Mouse (Mus musculus): ENCODE results near the gene Ppp1r1a. TPM values are rescaled to one million over a fixed set of nuclear protein-coding genes. Genes with fewer than 3 reads are reported as not detected.

The Ppp1r1a gene
- total and polyA plus RNA-seq, 2 experiments from 2014 or later = 109 to 206 TPM

DNA sequence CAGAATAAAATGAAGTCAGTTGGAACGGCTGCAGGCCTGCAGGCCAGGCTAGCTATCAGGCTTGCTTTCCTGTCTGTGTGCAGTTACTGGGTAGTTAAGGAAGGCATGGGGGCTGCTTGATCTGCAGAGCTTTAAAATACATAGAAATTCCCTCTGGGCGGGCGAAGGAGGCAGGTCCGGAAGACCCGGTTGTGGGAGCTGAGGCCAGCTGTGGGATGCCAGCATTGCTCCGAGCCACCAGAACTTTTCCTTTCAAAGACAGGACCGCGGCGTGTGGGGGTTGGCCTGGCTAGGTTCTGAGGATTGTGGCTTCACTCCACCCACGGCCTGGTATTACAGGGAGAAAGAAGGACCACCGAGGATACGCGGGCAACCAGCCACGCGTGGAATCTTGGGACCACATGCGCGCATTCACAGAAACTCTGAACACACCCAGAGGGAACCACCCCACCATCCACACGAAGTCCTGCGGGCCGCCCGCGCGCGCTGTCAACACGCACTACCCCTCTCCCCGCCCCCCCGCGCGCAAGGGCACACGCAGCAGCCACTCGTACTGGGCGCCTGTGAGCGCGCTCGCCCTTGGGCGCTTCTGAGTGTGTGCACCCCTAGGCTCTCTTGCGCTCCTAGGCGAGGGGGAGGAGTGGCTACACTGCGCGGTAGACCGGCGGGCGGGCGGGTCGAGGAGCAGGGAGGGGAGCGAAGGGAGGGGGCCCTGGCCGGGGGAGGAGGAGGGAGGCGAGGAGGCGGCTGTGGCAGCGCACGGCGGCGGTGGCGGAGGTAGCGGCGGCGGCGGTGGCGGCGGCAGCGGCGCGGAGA lies 35.2 kb downstream of the Ppp1r1a start, which contains the start of gene Pde1b:
Gene Pde1b (plus strand): TSS at position 600 of the 816 bp plus-strand sequence.
- H3K9me3 ChIP-seq (ENCODE audit: low read length) = no peaks in the 10 kb centered on the region
- 2% methylated on average over 57 of the region's 63 CpGs for WGBS
- no peaks in the 10 kb centered on the region; the same call in 1 of the 2 replicates for H3K27me3 ChIP-seq (ENCODE audit: insufficient read depth, low read length)
- DNase-seq (peak; percentile 71), ATAC-seq (peak; percentile 90)
- peak within 1 kb of the TSS; percentile 85 for H3K4me2 ChIP-seq (ENCODE audit: low read depth)
- peak within 1 kb of the TSS; percentile 72 for H3K27ac ChIP-seq (ENCODE audit: low read depth, low read length)
- peak within 1 kb of the TSS; percentile 76 for H3K9ac ChIP-seq
- no peak; the same call in 1 of the 2 replicates for TF ChIP-seq CTCF (IDR thresholded peaks at IDR 0.05; ENCODE audit: low read depth)
- peaks cover 5% of the 10 kb centered on the region; the same call in 1 of the 2 replicates for H3K4me1 ChIP-seq (ENCODE audit: insufficient read depth)
- H3K4me3 ChIP-seq (ENCODE audit: low read depth, low read length) = peak within 1 kb of the TSS; percentile 66
- H3K36me3 ChIP-seq (ENCODE audit: insufficient read depth) = no peaks in the 10 kb centered on the region

DNA sequence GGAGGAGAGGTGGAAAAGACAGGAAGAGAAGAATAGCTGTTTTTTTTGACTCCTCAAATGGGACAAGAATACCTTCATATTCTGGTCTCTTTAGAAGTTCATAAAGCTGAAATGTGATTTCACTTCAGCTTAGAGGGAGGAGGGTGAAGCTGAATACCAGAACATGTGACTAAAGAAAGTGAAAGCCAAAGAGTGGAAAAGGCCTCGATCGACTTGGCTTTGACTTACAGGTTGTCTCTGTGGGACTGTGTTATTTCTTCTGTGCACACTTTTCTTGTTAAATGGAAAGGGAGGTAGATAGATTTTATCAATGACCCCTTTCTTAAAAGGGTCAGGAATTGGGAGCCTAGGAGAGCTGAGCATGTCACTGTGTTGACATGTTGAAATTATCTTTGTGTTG lies 36.6 kb downstream of the Ppp1r1a start:
- 60% methylated on average over 2 of the region's 2 CpGs for WGBS
- no peaks in the 10 kb centered on the region for H3K36me3 ChIP-seq (ENCODE audit: insufficient read depth)

DNA sequence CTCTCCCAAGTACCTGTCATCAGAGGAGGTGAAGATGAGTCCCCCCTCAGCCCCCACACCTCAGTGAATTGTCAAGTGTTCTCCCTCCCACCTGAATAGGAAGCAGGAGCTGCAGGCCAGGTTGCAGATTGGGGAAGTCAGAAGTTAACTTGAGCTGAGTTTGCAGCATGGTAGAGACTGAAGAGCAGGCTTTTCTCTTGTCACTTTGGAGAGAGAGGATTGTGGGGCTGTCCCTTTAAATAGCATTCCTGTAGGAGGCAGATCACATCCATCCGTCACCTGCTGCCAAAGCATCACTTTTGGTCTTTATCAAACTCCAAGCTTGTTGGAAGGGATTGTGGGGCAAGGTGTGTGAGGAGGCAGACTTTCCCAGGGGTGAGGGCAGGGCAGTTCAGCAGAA lies 37.1 kb downstream of the Ppp1r1a start:
- DNase-seq = no peak
- H3K36me3 ChIP-seq (ENCODE audit: insufficient read depth) = no peaks in the 10 kb centered on the region
- H3K4me3 ChIP-seq (ENCODE audit: low read depth, low read length) = no peak overlapping the region
- no peaks in the 10 kb centered on the region; the same call in 1 of the 2 replicates for H3K27me3 ChIP-seq (ENCODE audit: insufficient read depth, low read length)
- no peak for ATAC-seq
- no peak overlapping the region for H3K27ac ChIP-seq (ENCODE audit: low read depth, low read length)
- H3K4me2 ChIP-seq (ENCODE audit: low read depth) = no peak overlapping the region
- no peak for TF ChIP-seq CTCF (IDR thresholded peaks at IDR 0.05; ENCODE audit: low read depth)
- WGBS = 59% methylated on average over 1 of the region's 1 CpGs
- H3K9ac ChIP-seq = no peak overlapping the region
- peaks cover 5% of the 10 kb centered on the region; the same call in 1 of the 2 replicates for H3K4me1 ChIP-seq (ENCODE audit: insufficient read depth)
- no peaks in the 10 kb centered on the region for H3K9me3 ChIP-seq (ENCODE audit: low read length)

More for the DNA sequence above, 36.6 kb downstream of the Ppp1r1a start:
- TF ChIP-seq CTCF (IDR thresholded peaks at IDR 0.05; ENCODE audit: low read depth) = no peak
- H3K27me3 ChIP-seq (ENCODE audit: insufficient read depth, low read length) = no peaks in the 10 kb centered on the region; the same call in 1 of the 2 replicates
- no peaks in the 10 kb centered on the region for H3K9me3 ChIP-seq (ENCODE audit: low read length)
- no peak for DNase-seq
- H3K4me3 ChIP-seq (ENCODE audit: low read depth, low read length) = no peak overlapping the region
- H3K4me1 ChIP-seq (ENCODE audit: insufficient read depth) = peaks cover 5% of the 10 kb centered on the region; the same call in 1 of the 2 replicates
- no peak overlapping the region for H3K9ac ChIP-seq
- no peak overlapping the region for H3K4me2 ChIP-seq (ENCODE audit: low read depth)
- H3K27ac ChIP-seq (ENCODE audit: low read depth, low read length) = no peak overlapping the region
- ATAC-seq = no peak

DNA sequence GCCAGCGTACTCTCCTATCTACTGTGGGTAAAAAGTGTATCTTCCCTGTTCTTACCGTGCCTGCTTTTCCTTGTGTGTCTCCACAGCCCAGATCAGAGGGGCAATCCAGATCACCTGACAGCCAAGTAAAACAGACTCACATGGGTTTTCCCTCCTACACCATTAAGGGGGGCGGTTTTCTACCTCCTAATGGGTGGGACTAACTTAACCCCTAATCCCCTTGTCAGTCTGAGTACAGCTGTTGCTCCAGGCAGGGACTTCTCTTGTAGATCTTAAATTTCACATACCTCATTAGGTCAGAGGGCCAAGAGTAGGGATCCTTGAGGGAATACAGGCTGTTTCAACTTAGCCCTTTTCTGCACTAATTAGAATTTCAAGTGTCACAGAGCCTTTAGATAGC lies 39.6 kb downstream of the Ppp1r1a start:
- DNase-seq = no peak
- Histone ChIP-seq H3K36me3 (ENCODE audit: insufficient read depth) (no peaks in the 10 kb centered on the region), H3K4me1 (ENCODE audit: insufficient read depth) (no peaks in the 10 kb centered on the region), H3K9me3 (ENCODE audit: low read length) (no peaks in the 10 kb centered on the region), H3K27me3 (ENCODE audit: insufficient read depth, low read length) (no peaks in the 10 kb centered on the region; the same call in 1 of the 2 replicates), H3K4me2 (ENCODE audit: low read depth) (no peak overlapping the region), H3K9ac (no peak overlapping the region), H3K27ac (ENCODE audit: low read depth, low read length) (no peak overlapping the region), H3K4me3 (ENCODE audit: low read depth, low read length) (no peak overlapping the region)
- no peak for ATAC-seq
- TF ChIP-seq CTCF (IDR thresholded peaks at IDR 0.05; ENCODE audit: low read depth) = no peak
- 32% methylated on average over 3 of the region's 3 CpGs for WGBS

DNA sequence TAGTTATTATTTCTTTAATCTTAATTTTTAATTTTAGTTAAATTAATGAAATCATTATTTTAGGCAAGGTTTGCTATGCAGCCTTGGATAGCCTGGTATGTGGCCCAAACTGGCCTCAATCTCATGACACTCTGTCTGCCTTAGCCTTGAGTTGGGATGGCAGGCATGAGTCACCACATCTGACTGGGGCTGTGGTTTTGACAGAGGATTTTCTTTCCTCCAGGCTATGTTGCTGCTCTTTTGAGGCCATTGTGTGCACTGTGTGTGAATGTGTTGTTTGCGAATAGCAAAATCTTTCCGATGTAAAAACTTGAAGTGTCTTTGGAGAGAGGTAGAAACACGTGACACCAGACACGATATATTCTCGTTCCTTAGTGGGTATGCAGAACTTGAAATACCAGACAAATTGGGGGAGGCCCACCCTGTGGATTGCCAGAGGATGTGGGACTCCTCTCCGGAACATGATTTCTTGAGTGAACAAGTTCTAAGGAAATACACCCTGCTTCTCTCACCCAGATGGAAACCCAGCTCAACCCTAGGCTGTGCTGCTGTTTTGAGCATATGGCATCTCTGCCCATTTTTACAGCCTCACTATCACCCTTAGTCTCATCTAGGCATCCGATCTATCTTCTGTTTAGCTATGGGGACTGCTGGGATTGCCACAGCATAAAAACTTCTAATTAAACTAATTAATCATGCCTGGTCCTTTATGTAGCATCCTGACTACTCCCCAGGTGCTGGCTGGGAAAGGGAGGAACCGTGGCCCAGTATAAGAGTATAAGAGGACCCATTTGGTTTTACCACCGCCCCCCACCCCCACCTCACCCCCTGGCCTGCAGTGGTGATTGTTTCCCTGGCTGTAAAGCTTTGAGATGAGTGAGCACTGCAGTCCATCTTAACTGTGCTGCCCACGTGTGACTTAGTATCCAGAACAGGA lies 41.3 kb downstream of the Ppp1r1a start:
- 56% methylated on average over 10 of the region's 10 CpGs for WGBS
- Histone ChIP-seq H3K9ac (no peak overlapping the region), H3K36me3 (ENCODE audit: insufficient read depth) (no peaks in the 10 kb centered on the region), H3K9me3 (ENCODE audit: low read length) (no peaks in the 10 kb centered on the region), H3K4me1 (ENCODE audit: insufficient read depth) (no peaks in the 10 kb centered on the region), H3K4me2 (ENCODE audit: low read depth) (no peak overlapping the region), H3K27me3 (ENCODE audit: insufficient read depth, low read length) (no peaks in the 10 kb centered on the region; the same call in 1 of the 2 replicates), H3K4me3 (ENCODE audit: low read depth, low read length) (no peak overlapping the region), H3K27ac (ENCODE audit: low read depth, low read length) (no peak overlapping the region)
- TF ChIP-seq CTCF (IDR thresholded peaks at IDR 0.05; ENCODE audit: low read depth) = no peak
- no peak for DNase-seq
- no peak for ATAC-seq

DNA sequence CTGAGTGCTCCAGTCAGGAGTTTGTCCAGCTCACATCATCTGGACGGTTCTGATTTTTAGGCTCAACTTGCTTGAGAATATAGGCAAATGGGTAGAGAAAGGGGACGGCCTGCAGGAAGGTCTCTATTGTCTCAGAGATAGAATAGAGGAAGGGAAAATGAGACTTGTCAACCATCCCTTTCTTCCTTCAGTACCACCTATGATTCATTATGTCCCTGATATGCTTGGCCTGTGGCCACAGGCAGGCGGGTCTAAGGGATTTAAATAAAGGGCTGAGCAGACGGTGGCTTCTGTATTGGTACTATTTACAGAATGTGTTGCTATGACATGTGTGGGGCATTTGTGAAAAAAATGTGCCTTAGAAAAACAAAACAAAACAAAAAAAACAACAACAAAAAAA lies 49.5 kb downstream of the Ppp1r1a start:
- Histone ChIP-seq H3K27me3 (ENCODE audit: insufficient read depth, low read length) (no peaks in the 10 kb centered on the region), H3K4me3 (ENCODE audit: low read depth, low read length) (no peak overlapping the region), H3K9me3 (ENCODE audit: low read length) (no peaks in the 10 kb centered on the region), H3K4me1 (ENCODE audit: insufficient read depth) (peaks cover 10% of the 10 kb centered on the region; the same call in 1 of the 2 replicates), H3K9ac (no peak overlapping the region), H3K4me2 (ENCODE audit: low read depth) (no peak overlapping the region), H3K27ac (ENCODE audit: low read depth, low read length) (no peak overlapping the region), H3K36me3 (ENCODE audit: insufficient read depth) (no peaks in the 10 kb centered on the region)
- WGBS = 36% methylated on average over 4 of the region's 4 CpGs
- TF ChIP-seq CTCF (IDR thresholded peaks at IDR 0.05; ENCODE audit: low read depth) = no peak
- no peak for ATAC-seq
- DNase-seq = no peak
